Mouse (Mus musculus): ENCODE results near the gene Zfp94.
A peak's percentile ranks its signal among the peaks of the same experiment; 100 is the strongest.

Zfp94 gene

GRCm38 (mm10) chr7:24271191-24271590, 45.3 kb downstream of the Zfp94 start:
- DNase-seq, result no peak

GRCm38 (mm10) chr7:24270288-24270672, 46.2 kb downstream of the Zfp94 start, which contains the start of gene Zfp93:
Zfp93 (plus strand) TSS chr7:24270420.
- peak; percentile 10 to 17 for DNase-seq

- DNase-seq, result no peak
Observed at GRCm38 (mm10) chr7:24269667-24270287, 46.7 kb downstream of the Zfp94 start.

- no peak for DNase-seq
Observed at GRCm38 (mm10) chr7:24269256-24269655, 47.2 kb downstream of the Zfp94 start.

- no peak for DNase-seq
Observed at GRCm38 (mm10) chr7:24268176-24269155, 48.0 kb downstream of the Zfp94 start.

- DNase-seq, result no peak
Observed at GRCm38 (mm10) chr7:24260000-24260312, 56.5 kb downstream of the Zfp94 start.

- DNase-seq, result no peak
Observed at GRCm38 (mm10) chr7:24259306-24259999, 57.0 kb downstream of the Zfp94 start.

- peak; percentile 8 to 9 for DNase-seq
Observed at GRCm38 (mm10) chr7:24254633-24255474, 61.6 kb downstream of the Zfp94 start, which contains the start of gene Zfp108. Zfp108 (plus strand) TSS chr7:24254794.

GRCm38 (mm10) chr7:24253779-24254615, 62.5 kb downstream of the Zfp94 start:
- DNase-seq, result no peak

All from B cell, adult 2 months (primary cell).